Mouse (Mus musculus) mouse trophoblast stem cell (cell line): ENCODE data around the gene Kcng1.

Experiments
- in situ Hi-C, 2 experiments: fragments of 300-500 bp; cut with MseI, MboI; formaldehyde crosslinking; loops; 2 replicates in 1 of 2; 3 replicates in 1 of 2; pipeline ENCODE4 v1.15.1; 2025

Kcng1 gene

GRCm38 (mm10) chr2:168213788-168214397 lies 67.6 kb downstream of the Kcng1 start:
- in situ Hi-C loops, result no loop called here
